Mouse (Mus musculus) lung, postnatal 14 days (tissue): Measurements from ENCODE around the gene Rab3d.

Experiments
- DNase-seq: peaks from one replicate; pipeline ENCODE4 v3.0.0; 2021

Gene Rab3d

DNA sequence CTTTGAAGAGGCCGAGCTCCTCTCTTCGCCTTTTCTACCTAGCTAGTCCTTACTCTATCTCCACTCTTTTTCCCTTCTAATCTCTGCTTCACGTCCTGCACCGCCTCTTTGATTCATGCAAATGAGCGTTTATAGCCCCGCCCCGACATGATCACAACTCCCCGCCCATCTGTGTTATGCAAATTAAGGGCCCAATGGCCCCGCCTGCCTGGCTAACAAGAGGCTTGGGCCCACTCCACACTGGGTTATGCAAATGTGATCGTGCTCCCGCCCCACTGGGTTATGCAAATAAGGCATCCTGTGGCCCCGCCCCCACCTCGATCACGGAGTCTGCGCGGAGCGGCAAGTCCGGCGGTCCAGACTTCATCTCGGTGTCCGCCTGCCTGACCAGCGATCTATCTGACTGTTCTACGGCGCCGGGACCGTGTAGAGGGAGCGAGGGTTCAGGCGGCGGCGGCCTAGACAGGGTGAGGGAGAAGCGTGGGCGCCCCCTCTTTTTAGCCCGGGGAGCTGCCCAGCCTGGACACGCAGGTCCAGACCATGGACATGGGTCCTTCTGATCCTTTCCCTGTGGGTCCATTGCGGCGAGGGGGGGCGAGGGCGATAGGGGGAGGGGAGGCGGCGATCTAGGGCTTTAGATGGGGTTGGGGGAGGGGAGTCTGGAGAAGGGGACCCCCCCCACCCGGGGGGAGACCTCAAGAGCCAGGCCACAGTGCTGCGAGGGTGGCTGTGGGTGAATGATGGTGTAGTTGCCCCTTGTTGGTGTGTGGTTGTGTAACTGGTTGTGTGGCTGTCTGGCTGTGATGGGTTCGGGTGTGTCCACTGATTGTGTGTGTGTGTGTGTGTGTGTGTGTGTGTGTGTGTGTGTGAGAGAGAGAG lies 18.9 kb upstream of the Rab3d start, which contains the start of gene Plppr2:
Plppr2 (plus strand) TSS at position 342 of the 879 bp plus-strand sequence.
- DNase-seq: peak; percentile 96

DNA sequence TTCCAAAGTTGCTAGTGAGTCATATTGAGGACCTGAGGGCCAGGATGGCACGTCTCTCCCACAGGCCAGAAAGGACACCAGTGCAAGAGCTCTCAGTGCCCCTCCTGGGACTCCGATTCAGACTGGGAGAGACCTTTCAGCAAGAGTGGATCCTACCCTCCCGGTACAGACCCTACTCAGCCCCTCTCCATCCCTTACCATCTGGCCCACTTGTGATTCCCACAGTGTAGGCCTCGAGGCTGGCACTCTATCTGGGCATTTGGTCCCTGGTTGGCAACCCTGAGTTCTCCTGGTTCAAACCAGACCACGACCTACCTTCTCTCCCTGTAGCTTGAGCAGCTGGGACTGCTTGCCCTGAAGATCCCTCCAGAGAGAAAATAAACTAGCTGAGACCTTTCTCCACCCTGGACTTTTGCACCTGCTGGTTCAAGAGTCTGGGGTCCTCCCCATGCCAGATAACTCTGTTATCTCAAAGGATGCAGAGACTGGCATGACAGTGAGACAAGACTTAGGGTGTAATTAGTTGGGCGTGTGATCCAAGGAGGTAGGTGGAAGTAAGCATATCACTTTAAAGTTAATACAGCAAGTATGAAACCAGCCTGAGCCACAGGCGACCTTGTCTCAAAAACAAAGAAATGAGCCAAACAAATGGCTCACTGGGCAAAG lies 17.6 kb upstream of the Rab3d start:
- DNase-seq: no peak

DNA sequence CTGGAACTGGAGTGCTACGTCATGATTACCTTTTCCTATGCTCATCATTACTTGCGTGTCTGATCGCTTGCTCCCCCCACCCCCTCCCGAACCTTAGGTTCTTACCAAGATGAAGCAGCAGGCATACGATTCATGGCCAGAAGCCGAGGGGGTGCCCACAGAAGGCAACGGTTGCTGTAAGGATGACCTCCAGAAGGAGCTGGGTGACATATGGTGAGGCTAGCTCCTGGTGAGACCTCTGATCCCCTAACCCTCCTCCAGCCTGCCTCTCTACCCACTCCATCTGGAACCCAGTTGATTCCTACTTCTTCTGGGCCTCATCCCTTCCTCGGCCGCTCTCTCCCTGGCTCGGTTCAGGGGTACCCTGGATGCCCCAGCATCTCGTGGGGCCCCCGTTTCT lies 16.0 kb upstream of the Rab3d start:
- no peak for DNase-seq

DNA sequence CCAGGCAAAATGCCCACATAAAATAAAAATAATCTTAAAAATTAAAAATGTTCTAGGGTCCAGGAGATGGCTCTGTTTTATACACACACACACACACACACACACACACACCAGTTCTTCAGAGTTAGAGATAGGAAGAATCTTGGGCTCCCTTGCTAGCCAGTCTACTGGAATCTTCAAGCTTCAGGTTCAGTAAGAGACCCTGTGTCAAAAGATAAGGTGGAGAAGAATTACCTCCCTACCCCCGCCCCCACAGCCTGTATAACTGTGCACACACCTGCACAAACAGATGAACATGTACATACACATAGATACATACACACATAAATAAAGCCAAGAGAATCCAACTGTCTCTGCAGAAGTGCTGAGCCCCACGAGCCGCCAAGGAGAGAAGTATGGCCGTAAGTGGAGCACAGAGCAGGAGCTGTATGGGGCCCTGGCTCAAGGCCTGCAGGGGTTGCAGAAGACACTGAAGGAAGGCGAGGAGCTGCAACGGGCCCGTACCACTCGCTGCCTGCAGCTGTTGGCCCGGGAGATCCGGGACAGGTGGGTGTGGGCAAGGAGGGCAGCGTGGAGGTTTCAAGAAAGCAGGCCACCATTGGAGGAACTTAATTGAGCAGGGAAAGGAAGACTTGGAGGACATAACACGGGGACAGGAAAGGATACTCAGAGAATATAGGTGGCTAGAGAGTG lies 14.6 kb upstream of the Rab3d start:
- no peak for DNase-seq

DNA sequence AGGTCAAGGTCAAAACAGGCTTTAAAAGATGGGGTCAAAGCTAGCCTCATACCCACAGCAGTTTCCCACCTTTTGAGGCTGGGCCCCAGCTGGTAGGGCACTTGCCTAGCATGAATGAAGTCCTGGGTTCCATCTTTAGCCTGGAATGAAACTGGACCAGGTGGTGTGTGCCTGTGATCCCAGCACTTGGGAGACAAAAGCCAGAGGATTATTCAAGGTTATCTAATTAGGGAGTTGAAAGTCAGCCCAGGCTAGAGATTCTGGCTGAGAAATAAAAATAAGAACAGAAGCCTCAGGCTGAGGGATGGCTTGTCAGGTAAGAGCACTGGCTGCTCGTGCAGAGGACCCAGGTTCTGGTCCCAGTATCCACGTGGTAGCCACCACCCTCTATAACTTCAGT lies 14.0 kb upstream of the Rab3d start:
- DNase-seq: no peak

DNA sequence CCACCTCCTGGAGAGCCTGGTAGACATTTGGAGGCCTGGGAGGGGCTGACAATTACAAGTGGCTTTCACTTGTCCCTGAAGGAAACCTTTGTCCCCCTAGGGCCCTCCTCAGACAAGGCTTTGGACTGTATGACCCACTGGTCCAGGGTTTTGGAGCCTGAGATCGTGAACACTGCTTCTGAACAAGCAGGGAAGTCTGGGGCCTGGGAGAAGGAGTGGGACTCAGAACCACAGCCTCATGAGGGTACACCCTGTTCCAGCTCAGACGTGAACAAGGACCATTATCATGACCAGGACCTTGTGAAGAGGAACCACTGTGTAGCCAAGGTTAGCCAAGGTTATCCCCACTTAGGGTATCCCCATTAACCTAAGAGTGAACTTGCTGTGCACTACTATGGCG lies 11.2 kb upstream of the Rab3d start:
- DNase-seq: no peak

DNA sequence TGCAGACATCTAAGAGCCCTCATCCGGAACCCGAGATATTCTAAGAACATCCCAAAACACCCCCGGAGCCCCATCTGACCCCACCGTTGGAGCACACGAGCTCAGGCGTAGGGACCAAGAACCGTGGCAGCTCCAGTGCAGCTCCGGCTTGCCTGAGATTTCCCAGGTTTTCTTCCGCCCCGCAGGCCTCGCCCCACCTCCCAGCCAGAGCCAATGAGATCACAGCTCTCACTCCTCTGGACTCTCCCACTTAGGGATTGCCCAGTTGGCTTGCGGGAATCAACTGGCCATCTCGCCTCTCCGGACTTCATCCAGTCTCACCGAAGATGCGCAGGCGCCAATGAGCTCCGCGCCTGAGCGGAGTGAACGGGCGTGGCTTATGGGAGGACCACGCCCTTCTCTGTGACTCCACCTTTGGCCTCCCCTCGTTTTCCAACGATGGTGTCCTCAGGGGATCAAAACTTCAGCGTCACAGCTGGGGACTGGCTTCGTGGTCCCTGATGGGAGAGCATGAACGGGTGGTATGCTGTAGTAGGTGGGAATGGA lies 9.3 kb upstream of the Rab3d start, which contains the start of the genes Ccdc159 and Tmem205:
Ccdc159 (plus strand) TSS at position 264 of the 546 bp plus-strand sequence.
Tmem205 (minus strand) TSS at position 349 of the 546 bp plus-strand sequence.
- peak; percentile 90 for DNase-seq

DNA sequence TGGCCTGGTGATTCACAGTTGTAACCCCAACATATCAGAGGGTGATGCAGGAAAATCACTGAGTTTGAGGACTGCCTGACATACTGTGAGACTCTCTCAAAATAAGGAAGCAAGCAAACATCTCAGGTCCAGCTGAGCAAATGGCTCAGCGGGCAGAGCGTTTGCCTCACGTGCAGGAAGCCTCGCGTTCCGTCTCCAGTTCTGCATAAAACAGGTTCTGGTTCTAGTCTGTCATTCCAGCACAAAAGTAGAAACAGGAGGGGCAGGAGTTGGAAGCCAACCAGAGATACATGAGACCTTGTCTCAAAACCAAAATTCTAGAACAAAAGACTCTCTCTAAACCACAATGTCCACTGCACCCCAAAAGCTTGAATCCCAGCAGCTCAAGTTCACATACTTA lies 8.8 kb upstream of the Rab3d start:
- peak; percentile 24 for DNase-seq

DNA sequence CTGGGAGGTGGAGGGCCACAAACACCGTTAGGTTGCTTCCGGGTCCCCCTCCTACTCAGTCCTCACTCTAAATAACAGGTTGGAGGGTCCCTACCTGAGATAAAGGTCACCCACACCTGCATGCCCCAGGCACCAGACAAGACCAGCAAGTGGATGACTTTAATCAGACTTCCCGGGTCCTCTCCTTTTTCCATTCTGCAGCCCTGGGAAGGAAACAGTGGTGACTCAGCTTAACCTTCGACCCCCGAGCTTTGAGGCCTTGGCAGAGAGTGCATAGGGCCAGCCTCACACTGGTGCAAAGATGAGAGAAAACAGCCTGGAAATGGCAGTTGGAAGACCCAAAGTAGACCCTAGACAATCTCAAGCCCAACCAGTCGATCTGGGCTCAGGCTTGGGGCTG lies 8.2 kb upstream of the Rab3d start:
- DNase-seq: peak; percentile 32

DNA sequence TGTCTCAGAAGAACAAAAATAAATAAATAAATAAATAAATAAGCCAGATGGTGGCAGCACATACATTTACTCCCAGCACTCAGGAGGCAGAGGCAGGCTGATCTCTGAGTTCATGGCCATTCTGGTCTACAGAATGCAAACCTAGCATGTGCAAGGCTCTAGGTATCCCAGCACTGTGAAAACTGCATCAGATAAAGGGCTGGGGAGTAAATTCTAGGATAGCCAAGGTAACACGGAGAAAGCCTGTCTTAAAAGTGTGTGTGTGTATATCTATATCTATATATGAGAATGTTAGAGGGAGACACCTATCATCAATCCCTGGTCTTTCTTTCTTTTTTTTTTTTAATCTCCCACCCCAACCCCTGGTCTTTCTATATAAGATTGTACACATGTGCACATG lies 7.5 kb upstream of the Rab3d start:
- no peak for DNase-seq

DNA sequence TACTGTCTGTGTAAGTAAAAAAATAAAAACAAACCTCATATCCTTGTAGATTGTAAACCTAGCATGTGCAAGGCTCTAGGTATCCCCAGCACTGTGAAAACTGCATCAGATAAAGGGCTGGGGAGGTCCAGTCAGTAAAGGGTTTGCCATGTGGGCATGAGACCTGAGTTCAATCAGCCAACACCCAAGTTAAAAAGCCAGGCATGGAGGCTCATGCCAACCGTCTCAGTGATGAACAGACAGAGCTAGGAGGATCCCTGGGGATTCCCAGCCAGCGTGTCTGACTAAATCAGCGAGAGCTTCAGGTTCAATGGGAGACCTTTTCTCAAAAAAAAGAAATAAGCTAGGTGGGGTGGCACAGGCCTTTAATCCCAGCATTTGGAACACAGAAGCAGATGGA lies 7.0 kb upstream of the Rab3d start:
- no peak for DNase-seq

DNA sequence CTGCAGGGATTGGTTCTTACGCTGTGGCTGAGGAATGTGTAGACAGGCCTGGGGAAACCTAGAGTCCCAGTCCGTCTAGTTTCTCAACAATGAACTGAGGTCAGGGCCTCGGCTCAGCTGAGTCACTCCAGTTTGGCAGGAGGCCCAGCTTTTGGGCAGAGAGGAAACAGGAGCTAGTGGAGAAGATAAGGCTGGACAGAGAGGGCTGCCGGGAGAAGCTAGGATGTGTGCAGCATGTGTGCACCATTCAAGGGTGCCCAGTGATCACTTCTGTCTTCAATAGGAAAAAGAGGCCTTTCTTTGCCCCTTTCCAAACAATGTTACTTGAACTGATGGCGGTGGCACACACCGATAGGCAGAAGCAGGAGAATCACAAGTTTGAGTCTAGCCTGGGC lies 6.1 kb upstream of the Rab3d start:
- peak; percentile 96 for DNase-seq

DNA sequence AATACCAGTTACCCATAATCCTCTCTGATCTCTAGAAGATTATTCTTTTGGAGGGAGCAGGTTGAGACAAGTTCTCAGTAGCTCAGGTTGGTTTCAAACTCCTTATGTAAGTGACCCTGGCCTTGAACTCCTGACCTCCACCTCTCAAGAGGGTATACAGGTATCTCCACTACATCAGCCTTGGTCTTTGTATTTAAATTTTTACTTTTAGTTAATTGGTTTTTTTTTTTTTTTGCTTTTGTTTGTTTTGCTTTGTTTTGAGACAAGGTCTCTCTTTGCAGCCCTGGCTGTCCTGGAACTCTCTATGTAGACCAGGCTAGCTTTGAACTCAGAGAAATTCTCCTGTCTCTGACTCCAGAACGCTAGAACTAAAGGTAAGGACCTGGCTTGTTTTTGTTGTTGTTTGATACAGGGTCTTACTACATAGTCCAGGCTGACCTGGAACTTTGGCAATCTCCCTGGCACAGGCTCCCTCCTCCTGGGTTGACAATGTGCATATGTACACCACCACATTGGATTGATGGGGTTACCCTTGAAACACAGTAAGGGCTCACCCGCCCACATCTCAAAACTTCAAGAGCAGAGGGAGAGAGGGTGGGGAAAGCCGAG lies 5.6 kb upstream of the Rab3d start:
- no peak for DNase-seq

DNA sequence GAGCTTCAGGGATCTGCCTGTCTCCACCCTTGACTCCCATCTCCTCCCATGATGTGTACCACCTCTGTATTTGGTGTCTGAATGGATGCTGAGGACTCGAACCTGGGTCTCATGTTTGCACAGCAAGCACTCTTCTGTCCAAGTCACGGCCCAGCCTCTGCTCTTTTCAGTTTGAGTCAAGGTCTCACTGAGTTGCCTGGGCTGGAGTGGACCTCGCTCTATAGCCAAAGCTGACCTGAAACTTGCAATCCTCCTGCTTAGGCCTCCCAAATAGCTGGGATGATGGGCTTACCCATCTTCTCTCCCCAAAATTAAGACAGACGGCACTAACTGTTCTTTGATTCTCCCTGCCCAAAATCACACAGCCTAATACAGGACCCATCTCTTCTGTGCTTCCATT lies 5.0 kb upstream of the Rab3d start:
- no peak for DNase-seq

DNA sequence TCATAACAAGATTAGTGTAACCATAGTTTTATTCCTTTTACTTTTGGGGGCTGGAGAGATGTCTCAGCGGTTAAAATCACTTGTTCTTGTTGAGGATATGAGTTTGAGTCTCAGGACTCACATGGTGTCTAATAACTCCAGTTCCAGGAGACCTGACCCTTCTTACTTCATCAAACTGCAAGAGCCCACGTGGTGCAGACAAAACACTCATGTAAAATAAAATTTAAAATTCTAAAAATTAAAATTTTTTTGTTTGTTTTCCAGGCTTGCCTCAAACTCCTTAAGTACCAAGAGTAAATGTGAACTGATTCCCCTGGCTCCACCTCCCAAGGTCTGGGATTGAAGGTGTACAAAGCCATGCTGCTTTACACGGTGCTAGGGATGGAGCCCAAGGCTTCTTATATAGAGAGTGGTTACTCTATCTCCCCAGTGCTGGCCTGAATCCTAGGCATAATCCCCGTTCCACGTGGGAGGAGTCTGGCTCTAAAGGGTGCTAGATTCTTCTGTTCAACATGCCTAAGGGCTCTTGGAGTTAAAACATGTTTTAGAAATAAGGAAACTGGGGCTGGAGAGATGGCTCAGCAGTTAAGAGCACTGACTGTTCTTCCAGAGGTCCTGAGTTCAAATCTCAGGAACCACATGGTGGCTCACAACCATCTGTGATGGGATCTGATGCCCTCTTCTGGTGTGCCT lies 846 bp upstream of the Rab3d start:
- DNase-seq: no peak

DNA sequence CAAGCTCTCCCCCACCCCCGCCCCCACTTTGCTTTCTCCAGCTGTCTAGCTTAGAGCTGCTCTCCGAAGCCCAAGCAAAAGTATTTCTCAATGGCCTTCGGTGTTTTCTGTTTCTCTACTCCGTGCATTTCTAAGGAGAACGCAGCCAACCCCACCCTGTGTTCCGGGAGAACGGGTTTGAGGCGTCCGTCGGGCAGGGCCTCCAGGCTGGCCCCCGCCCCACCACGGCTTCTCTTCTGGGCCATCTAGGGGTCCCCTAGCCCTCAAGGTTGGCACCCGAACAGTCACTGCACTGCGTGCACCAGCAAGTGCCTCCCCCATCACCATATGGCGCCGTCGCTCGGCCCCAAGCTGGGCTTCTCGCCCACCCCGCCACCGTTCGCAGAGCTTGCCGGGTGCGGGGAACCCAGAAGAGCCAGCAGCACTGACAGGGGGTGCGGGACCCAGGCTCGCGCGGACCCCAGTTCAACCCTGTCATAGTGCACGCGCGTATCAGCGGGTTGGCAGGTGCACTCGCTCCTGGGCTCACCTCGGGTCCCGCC lies 428 bp downstream of the Rab3d start:
- DNase-seq: peak; percentile 29

DNA sequence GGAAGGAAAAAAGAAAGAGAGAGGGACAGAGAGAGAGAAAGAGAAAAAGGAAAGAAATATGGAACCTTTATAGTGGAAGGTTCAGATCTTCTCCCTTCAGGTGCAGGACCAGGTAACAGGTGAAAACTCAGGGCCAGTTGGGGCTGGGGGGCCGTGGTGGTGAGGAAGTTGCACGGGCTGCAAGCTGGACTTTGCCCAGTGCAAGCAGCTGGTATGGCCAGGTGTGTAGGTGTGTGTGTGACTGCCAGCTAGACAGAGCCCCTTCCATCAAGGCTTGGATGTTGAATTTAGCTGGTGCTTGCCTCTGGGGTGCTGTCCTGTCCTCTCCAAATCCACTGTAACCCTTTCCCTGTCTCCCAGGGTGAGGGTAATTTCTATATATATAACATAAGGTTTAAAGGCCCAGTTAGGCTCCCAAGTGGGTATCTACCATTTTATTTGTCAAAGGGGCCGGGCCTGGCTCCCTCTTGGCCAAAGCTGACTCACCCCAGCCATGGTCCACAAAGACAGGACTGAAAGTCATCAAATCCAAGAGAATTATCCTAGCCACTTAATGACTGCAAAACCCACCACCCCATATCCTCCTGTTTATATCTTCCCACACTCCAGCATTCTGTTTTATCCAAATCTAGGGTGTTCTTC lies 1.0 kb downstream of the Rab3d start:
- no peak for DNase-seq

DNA sequence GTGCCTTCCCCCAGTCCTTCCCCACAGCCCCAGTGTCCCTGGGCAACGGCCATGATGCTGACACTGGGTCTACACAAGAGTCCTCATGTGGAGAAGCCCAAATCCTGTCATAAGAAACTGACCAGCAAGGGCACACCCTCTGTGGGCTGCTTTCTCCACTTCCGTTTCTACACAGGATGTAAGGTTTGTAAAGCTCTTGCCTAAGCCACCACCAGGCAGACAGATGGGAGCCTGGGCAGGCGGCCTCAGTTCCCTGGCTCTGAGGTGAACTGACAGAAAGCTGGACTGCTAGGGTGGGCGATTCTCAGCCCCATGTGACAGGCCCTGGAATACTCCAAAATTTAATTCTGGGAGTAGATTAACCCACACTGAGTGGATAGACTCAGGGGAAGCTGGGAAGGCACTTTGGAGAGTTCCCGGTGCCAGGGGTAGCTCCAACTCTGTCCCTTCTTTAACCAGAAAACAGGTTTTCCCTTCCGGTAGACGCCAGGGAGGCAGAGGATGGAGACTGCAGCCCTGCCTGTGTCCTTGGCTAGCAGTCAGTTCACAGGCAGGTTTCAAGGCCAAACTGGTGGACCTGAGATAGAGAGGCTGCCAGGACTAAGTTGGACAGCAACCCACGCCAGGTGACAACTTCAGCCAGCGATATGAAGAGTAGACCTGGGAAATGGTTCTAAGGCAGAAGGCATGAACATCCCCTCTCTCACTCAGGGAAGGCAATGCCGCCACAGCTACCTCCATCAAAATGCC lies 8.3 kb downstream of the Rab3d start:
- DNase-seq: no peak

DNA sequence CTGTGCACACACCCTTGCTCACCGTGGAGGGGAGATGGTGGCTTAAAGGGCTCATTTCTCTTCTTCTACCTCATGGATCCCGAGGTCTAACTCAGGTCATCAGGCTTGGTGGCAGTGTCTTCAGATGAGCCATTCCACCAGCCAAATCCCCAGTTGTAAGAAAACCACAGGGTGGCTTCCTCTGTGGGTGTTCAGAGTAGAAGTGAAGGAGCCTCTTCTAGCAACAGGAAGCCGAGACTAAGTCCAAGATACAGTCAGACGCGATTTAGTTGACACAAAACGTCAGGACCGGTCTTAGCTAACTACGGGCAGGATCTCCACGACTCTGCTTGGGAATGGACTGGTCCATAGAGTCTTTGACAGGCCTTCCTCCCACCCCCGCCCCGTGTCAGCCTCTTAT lies 9.8 kb downstream of the Rab3d start:
- no peak for DNase-seq

DNA sequence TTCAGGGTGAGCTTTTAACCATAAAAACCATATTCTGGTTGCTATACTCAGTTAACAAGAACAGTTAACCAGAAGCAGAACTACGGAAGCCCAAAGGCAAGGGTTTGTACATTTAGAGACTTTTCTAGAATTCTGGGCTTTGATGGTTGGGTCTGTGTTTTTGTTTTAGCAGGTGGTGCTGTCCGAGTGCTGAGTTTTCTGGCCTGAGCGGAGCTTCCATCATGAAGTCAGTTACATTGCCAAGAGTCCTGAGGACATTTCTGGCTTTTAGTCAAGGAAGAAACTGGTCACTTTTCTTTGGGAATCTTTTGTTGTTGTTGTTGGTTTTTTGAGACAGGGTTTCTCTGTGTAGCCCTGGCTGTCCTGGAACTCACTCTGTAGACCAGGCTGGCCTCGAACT lies 14.0 kb downstream of the Rab3d start:
- no peak for DNase-seq
